Mouse (Mus musculus) cerebellum, adult 9-11 months (tissue): ENCODE results near the gene Egfem1.

Source experiments
- DNase-seq: peaks from one replicate; pipeline ENCODE4 v3.0.0; 2022

Gene Egfem1

DNA sequence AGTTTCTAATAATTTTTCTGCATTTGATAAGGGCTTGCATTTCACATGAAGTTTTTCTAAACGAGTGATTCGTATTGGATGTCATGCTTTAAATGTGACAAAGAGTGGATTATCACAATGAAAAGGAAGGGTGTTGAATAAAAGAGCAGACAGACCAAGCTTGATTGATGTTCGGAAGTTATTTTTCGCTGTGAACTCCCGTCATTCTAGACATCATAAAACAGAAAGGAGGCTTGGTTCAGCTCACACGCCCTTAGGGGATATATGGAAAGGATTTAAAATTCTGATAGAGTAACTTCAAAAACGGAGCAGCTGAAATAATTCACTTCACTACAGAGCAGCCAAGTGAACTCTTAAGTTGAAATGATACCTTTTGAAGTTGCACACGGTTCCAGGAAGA lies 285.1 kb downstream of the Egfem1 start:
- DNase-seq: no peak

DNA sequence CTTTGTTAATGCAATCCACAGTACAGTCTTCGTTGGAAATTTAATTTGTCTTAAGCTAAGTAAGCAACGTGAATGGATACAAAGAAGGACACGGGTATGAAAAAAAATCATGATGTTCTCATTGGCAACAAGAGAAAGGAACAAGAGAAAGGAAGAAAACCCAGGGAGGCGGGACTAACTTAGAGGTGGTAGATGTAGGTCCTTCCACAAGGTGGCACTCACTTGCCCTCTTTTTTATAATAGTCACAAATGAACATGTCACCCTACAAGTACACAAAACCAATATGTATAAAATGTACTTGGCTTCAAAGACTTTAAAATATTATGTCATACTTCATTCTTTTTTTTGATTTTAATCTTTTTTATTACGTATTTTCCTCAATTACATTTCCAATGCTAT lies 288.7 kb downstream of the Egfem1 start:
- DNase-seq: no peak

DNA sequence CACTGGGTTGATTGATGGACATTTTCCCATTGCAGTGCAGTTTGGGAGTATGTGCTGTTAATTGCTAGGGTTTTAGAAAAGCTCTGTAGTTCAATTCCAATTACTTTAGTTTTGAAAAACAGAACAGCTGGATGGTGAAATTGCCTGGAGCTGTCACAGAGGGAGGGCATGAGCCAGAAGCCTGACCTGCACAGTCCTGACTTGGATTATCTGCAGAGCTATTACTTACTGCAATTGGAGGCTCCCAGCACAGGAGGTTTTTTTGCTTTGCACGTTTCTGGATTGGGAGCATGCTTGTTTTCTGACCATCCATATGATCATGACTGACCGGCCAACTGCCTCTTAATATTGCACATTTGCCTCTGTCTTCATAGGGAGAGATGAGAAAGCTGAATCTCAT lies 299.4 kb downstream of the Egfem1 start:
- DNase-seq: no peak

DNA sequence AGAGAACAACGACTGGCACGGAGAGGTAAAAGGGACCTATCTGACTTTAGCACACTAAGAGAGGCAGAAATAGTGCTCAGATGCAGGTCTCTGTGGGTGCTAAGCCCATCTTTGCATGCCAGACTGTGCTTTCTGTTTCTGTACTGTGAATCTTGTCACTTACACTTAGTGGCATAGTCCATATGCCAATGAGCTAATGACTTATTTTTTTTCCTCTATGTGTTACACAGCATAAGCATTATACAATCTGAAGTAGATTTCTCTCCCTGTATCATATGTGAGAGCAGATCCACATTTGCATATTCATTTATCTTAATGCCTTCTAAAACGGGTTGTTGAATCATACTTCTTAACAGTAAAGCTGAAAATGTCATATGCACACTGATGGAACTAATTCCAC lies 317.2 kb downstream of the Egfem1 start:
- DNase-seq: no peak

DNA sequence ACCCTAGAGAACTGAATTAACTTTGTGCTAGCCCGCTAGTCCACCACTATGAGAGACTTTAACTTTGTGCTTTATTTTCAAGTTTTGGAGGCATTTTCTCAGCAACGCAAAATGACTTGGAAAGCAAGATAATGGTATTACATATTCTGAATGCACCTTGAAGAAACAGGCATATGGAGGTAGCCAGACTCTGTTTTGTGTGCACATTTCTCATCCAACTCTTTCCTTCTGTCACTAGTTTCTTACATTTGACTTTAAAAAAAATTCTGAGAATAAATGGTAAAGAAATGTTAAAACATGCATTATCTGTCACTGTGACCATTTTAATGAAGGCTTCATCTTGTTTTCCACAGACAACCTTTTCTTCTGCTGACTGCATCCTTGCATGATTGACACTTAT lies 339.8 kb downstream of the Egfem1 start:
- no peak for DNase-seq

DNA sequence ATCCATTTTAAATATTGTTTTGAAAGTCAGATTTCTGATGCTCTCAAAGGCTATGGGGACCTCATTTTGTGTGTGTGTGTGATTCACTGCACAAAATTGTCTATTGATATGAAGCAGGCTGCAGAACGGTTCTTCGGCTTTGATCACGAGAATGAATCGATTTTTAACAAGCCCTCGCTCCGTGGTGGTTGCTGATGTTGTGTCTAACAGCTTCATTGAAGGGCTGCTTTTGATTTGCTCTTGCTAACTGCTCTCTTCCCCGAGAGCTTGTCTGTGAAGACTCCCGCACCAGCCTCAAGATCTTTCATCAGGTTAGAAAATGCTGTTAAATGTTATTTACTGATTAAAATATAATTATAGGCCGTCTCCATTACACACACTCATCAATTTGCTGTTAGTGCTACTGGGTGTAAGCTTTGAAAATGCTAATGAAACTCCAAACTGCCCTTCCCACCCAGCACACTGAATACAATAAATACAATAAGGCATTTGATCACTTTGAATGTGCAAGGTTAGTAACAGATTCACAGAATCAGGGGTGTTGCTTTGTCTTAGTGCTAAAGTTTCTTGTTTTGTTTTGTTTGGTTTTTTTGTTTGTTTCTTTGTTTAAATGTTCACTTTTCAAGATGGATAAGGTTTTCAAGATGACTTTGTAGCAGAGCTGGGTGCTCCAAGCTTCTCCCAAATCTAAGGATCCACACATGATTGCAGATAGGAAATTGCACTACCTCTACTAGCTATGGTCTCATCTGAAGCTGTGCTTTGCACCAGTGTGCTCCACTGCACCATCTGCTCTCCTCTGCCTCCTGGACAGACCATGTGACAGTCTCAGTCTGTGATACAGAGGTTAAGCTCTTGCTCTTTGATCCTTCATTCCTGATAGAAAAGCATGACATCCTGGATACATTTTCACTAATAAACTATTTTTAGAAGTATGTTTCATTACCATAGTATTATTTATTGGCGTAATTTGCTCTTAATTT lies 350.6 kb downstream of the Egfem1 start:
- DNase-seq: no peak

DNA sequence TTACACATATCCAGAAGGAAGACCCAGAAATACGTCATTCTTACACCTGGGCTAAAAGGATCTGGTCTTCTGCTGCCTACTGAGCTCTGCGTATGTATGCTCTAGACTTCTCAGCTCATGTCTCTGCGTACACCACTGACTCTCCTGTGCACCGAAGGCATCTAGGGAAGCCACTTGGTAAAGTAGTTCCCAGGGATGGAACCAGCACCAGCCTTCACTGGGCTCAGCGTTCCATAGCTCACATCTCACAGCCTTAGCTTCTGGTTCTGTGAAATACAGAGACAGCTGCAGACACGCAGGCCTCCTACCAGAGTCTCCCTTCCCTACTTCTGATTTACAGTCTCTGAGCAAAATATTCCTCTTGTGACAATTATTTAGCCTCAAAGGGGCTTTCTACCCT lies 361.2 kb downstream of the Egfem1 start:
- DNase-seq: no peak

DNA sequence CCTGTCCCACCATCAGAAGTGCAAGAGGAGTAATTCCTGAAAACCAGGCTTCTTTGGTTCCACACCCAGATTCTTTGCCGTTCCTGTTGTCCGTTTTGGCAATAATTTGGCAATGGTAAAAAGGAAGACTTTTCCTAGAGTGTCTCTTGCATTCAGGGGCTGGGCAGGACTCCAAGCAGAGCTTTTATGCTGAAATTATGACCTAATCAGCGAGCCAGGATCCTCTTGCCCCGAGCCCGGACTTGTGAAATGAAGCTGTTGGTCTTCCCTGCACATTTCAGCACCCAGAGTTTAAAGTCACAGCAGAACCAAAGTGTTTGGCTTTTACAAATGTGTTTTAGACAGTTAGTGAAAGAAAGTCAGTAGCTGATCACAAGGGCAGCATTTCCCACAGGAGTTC lies 362.8 kb downstream of the Egfem1 start:
- no peak for DNase-seq

DNA sequence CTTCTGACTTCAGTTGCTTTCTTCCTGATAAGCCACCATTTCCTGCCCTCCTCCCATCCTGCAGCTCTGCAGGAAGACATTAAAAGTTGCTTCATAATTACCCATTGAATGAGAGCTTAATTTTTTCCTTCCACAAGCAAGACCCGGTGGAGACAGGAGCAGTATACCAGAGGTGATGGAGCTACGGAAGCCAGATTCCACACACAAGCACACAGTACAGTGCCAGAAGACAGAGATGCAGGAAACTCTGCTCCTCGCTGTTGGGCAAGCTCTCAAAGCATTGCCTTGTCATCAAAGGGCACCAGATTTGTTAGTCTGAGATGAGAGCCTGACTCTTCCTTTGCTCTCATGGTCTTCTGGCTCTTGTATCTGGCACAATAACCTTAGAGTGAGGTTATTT lies 364.3 kb downstream of the Egfem1 start:
- no peak for DNase-seq

DNA sequence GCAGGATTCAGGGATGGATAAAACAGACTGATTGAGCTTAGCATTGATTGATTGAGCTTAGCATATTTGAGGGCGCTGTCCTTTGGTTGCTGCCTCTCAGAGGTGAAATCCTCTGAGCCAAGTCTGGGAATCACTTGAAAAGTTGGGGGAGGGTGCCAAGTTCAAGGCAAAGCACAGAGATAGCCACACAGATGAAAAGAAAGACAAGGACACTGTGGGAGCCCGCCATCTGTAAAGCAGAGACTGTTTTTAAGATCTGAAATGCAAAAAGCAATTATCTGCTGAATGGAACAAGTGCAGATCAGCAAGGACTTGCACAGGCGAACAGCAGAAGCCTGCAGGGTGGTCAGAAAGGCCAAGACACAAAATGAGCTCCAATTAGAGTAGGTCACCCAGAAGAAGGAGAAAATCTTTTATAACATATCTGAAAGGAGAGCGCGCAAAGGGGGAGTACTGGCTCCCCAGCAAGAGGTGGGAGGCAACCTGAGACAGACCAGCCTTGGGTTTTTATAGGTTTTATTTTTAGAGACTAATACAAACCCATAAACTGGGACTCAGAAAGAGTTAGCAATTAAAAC lies 367.1 kb downstream of the Egfem1 start:
- no peak for DNase-seq

DNA sequence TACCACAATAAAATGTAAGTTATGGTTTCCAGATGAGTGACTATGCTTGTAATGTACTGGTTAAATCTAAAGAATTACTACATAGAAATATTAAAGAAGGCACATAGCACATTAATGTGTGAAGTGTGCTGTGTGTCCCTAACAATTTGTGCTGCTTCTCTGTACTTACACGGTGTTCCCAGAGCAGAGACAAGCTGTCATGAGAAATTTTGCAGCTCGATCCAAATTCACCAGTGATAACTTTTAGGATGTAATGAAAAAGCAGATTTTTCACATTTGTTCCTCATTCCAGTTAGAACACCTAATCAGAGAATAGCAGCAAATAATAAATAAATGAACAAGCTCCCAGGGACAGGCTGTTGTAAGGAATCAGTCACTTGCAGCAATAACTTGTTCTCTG lies 416.4 kb downstream of the Egfem1 start:
- no peak for DNase-seq

DNA sequence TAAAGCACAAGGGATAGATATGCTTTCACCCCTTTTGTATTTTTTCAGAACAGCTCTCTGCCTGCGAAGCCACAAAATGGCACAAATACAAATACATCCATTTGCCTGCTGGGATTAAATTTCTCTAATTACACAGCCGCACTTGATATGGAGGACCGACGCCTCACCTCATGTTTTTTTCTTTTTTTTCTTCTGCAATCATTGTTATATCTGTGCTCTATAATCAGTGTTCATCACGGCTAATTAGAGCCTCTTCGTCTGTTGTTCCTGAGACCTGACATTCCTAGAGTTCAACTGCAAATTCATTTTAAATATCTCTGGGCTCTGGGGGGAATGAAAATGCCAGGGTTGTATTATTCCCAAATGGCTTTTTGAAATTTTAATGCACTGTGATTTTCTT lies 417.4 kb downstream of the Egfem1 start:
- no peak for DNase-seq

DNA sequence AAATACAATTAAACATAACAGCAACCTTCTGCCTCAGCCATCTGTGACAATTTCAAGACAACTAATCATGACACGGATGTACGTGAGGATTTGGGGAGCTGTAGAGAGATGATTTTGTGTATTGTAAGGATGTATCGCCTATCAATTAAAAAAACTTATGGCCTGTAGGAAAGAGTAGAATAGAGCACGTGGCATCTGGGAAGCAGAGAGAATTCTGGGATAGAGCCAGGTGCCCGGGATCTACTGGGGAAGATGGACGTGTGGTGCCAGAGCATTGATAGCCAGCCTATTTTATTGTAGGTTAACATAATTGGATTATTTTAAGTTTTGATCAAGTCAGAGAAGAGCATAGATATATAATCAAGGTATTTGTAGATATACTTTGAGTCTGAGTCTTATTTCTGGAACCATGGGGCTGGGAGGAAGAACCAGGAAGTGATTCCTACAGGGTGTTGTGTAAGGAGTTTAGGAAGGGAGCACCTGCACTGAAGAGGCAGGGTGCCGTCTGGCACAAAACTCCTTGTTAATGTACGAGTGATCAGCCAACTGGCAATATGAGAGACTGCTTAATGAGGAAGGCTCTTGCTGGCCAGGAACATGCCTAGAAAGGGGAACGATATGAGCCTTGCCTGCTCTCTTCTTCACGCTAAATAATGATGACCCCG lies 443.6 kb downstream of the Egfem1 start:
- no peak for DNase-seq

DNA sequence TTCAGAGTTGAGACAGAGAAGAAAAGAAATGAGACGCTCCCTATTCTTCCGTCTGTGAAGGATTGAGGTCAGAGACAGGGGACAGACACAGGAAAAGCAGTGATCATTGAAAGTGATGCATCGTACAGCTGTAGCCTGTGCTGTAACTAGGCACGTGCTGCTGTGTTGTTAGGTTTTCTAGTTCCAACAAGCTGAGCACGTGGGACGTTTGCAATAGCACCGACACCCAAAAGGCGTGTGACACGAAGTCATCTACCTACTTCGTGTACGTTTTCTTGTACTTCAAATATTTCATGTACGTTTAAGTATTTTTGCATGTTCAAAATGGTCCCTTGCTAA lies 444.1 kb downstream of the Egfem1 start:
- DNase-seq: no peak

DNA sequence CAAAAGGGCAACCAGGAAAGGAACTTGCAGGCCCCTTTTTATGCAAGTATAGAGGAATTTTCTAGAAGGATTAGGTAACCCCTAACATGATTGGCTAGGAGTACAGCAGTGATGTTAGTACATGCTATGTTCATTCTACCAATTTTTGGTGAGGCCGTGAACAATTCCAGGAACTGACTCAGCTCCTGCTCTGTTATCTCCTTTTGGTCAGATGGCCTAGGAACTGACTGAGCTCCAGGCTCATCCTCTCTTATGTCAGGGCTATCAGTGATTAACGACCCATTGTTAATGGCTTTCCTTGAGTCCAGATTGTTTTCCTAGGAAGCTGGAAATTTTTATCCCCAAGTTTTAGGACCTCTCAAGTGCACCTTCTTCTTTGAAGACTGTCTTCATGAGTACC lies 457.4 kb downstream of the Egfem1 start:
- no peak for DNase-seq

DNA sequence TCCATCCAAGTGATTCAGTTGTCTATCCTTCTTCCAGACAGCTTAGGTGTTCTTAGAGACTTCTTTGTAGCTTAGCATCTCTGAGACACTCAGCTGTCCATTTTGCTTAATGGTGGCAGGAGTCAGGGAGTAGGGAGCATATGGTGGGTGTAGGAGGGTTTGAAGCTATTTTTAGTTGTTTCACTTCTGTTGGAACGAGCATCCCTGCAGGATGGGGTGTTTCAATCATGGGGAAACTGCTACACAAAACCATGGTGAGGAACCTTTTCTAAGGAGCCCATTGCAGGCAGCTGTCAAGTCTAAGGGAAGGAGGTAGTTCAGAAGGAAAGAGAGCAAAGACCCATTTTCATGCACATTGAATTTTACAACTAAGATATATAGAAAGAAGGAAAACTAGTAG lies 458.1 kb downstream of the Egfem1 start:
- no peak for DNase-seq

DNA sequence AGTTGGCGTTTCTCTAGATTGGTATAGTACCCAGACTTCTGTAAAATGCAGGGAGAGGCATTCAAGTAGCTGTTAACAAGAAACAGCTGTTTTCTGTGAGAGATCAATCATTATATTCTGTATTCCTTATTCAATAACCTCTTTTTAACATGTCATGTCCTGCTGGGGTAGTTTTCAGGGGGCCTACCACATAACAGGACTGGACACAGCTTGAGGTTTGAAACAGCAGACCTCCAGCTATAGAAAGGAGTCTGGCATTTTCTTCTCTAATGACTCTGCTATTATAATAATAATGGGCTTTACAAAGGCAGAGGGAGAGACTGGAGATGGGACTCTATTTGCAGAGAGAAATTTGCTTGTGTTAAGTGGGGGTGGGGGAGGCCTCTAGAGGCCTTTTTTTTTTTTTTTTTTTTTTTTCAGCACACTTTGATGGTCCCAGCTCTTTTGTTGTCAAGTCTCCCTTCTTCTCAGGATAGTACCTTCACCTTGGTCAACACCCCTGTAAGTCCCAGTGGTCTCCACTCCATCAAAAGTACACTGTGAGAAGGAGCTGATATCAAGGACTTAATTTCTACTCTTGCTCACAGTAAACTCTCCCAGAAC lies 459.8 kb downstream of the Egfem1 start:
- no peak for DNase-seq

DNA sequence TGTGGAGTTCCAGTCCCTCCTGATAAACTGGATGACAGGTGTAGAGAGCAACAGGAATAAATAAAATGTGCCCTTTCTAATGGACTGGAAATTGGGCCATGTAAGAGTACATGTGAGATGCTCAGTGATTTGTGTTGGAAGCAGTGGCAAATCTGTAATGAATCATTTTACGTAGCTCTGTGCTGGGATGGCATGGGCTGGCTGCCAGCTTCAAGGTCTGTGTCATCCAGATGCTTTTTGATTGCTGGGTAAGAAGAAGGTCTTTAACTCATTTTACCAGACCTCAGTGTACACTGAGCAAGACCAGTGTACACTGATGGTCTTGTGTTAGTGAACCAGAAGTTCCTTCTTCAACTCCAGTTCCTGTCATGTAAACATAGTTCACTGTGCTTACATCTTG lies 462.2 kb downstream of the Egfem1 start:
- DNase-seq: no peak

DNA sequence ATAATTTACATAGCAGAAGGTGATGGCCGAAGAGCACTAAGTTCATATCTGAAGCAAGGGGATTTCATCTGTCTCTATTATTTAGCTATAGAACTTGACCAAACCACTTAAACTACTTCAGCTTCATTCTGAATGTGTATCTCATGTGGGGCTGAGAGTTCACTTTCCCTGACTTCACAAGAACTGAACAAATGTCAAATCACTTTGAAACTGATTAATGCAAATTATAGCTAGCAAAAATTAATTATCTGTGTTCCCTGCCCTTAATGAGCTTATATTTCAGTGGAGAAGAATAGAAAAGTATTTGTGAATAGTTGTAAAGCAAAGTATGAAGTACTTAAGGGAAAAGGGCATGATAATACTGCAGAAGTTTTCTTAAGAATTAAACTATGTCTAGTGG lies 481.3 kb downstream of the Egfem1 start:
- DNase-seq: no peak

DNA sequence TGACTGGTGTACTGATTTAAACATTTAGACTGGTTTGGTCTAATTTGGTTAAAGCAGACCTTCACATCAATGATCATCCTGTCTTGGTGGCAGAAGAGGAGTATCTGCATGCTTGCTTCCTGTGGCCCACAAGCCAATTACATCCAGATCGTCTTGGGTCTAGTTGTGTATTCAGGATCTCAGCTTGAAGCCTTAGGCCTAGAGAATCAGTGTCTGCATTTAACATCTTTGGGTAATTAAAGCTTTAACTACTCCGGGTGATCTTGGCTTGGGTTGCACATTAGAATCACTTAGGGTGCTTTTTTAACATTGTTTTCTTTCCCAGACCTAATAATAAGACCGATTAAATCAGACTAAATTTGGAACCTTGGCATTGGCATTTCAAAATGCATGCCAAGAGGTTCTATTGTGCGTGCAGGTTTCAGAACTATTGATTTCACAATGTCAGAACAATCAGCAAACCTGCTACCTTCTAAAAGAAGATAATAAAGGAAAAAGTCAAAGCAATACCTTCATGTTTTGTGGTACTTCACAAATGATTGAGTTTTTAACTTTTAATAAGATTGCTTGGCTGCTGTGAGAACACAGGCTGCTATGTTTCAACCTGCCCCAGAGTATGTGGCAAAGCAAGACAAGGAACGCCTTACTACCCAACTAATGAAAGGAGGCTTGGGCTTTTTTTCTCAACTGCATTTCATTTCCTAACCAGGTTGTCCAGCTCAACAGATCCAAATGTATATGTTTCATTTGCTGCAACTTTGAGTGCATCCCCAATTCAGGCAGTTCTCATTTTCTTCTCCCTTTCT lies 496.4 kb downstream of the Egfem1 start:
- DNase-seq: no peak

DNA sequence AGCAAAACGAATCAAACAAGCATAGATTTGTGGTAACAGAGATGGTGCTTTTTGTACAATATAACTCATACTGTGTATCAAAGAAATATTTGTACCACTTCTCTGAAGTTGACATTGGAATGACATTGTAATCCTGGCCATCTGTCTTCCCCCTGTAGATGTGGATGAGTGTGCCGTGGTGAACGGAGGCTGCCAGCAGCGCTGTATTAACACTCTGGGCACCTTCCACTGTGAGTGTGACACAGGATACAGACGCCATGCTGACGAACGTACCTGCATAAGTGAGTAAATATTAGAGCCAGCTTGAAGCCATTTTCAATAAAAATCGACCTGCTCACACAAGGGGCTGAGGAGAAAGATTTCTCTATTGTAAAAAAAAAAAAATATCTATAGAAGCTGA lies 500.9 kb downstream of the Egfem1 start:
- DNase-seq: no peak

DNA sequence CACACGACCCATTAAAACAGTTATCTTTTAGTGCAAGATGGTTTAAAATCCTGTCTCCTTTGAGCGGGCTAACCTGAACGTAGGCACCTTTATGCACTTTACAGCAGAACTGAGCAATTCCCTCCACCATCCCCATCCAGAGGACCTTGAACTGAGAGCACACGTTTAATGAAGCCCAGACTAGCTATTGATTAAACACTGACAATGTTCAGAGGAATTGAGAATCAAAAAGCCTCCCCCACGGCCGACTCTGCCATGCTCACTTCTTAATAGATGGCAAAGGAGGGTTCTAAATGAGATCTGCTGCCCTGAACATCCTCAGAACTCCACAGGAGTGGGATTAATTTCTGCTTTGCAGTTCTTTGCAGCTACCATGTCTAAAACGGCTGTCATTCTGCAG lies 520.3 kb downstream of the Egfem1 start:
- DNase-seq: no peak

DNA sequence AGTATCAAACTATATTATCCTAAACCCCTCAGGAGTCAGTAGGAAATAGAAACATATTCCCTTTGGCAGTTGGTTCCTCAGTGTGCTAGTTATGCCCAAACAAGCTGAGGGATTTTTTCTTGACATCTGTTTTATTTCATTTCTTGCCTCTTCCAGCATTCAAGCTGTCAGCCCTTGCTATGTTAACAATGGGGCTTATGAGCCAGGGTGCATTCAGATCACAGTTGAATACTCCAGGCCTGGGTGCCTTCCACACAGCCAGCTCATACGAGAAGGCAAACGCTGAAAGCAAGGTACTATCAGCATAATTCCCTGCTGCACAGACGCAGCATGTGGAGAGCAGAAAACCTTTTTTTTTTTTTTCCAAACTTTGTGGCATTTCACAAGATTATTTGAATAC lies 526.9 kb downstream of the Egfem1 start:
- no peak for DNase-seq
